Mouse (Mus musculus) limb, embryonic 15.5 days (tissue): ENCODE data around the gene Gm32742. TPM values are rescaled to one million over a fixed set of nuclear protein-coding genes. Genes with fewer than 3 reads are reported as not detected.

Experiments
- ATAC-seq: fragments of 200-750 bp; cut with Nextera tagmentation; 2 replicates; pipeline ENCODE4 v1.8.0; 2017; ENCODE audit warnings: low read depth, moderate TSS enrichment; ENCODE audit not compliant: insufficient number of reproducible peaks, low FRiP score, low TSS enrichment
- H3K27ac ChIP-seq: fragments of 300-500 bp; sonication (generic); 2 replicates; pipeline ENCODE4 v1.5.1; 2015; ENCODE audit warnings: moderate library complexity, mild to moderate bottlenecking, inconsistent platforms
- H3K27me3 ChIP-seq: fragments of 300-500 bp; sonication (generic); 2 replicates; pipeline ENCODE4 v1.6.1; 2015; ENCODE audit warnings: inconsistent platforms
- H3K36me3 ChIP-seq: fragments of 300-500 bp; sonication (generic); 2 replicates; pipeline ENCODE4 v1.6.1; 2015; ENCODE audit warnings: inconsistent platforms
- H3K4me1 ChIP-seq: fragments of 300-500 bp; sonication (generic); 2 replicates; pipeline ENCODE4 v1.6.1; 2015; ENCODE audit warnings: inconsistent platforms
- H3K4me2 ChIP-seq: fragments of 300-500 bp; sonication (generic); 2 replicates; pipeline ENCODE4 v1.6.1; 2015; ENCODE audit warnings: mild to moderate bottlenecking, inconsistent platforms
- H3K4me3 ChIP-seq: fragments of 300-500 bp; sonication (generic); 2 replicates; pipeline ENCODE4 v1.5.1; 2015; ENCODE audit warnings: mild to moderate bottlenecking, inconsistent platforms
- H3K9ac ChIP-seq: fragments of 300-500 bp; sonication (generic); 2 replicates; pipeline ENCODE4 v1.6.1; 2015; ENCODE audit warnings: inconsistent platforms
- H3K9me3 ChIP-seq: fragments of 300-500 bp; sonication (generic); 2 replicates; pipeline ENCODE4 v1.6.1; 2016; ENCODE audit warnings: inconsistent platforms
- WGBS: fragments of 180-500 bp; shearing (Covaris S2); methylation state at CpG from one replicate; pipeline ENCODE4 v1.1.7; 2015; 5-methylcytosine and 5-hydroxymethylcytosine counted together
- polyA plus RNA-seq: library from polyadenylated mRNA; unstranded; fragments of >200 nt; fragmentation: Nextera tagmentation; extraction: Ambion mirVana; gene quantifications from 2 replicates; pipeline ENCODE4 v1.2.1, GENCODE M21; 2015

Gene Gm32742
- polyA plus RNA-seq, 1 experiment from 2014 or later, result not detected

DNA sequence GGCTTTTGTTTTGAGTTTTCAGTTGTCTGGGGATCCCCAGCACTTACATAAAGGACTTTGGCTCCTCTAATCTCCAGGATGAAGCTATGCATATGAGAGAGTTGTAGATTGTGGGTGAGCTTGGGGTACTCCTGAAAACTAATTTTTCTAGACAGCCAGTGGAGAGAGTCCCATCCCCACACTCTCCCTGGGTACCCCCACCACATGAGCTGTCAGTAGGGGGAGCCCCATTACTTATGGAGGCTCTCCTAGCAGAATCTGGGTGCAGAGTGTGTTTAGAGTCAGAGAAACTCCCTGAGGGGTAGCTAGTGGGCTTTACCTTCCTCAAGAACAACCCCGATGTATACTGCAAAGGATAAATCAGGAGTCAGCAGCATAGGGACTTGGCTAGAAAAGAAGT, 13.0 kb upstream of the Gm32742 start:
- 88% methylated on average over 1 of the region's 1 CpGs for WGBS
- ATAC-seq, result no peak

DNA sequence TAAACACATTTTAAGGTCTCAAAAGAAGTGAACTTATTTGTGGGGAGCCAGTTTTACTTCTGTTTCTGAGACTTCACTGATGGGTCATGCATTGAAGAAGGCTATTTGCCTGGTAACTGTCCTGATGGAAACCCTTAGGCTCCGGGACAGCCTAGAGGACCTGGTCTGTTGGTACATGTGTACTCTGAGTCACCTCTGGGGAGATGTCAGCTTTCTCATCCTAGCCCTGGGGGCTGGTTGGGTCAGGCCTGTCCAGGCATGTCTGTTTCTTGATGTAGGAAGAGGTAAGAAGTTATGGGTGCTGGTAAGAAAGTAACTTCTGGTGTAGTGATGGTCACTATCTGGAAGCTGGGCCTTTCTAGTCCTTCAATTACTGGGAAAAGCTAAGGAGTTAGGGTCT, 10.4 kb upstream of the Gm32742 start:
- Histone ChIP-seq H3K4me1 (no peaks in the 10 kb centered on the region), H3K27ac (no peak overlapping the region), H3K4me2 (no peak overlapping the region), H3K9ac (no peak overlapping the region), H3K9me3 (no peaks in the 10 kb centered on the region), H3K27me3 (no peaks in the 10 kb centered on the region), H3K4me3 (no peak overlapping the region), H3K36me3 (no peaks in the 10 kb centered on the region)
- WGBS, result 70% methylated on average over 1 of the region's 1 CpGs
- no peak for ATAC-seq

More for the DNA sequence above, 13.0 kb upstream of the Gm32742 start:
- H3K9me3 ChIP-seq, result no peaks in the 10 kb centered on the region
- no peak overlapping the region for H3K4me3 ChIP-seq
- H3K4me2 ChIP-seq, result no peak overlapping the region
- no peaks in the 10 kb centered on the region for H3K27me3 ChIP-seq
- no peaks in the 10 kb centered on the region for H3K4me1 ChIP-seq
- H3K9ac ChIP-seq, result no peak overlapping the region
- H3K36me3 ChIP-seq, result no peaks in the 10 kb centered on the region
- H3K27ac ChIP-seq, result no peak overlapping the region

DNA sequence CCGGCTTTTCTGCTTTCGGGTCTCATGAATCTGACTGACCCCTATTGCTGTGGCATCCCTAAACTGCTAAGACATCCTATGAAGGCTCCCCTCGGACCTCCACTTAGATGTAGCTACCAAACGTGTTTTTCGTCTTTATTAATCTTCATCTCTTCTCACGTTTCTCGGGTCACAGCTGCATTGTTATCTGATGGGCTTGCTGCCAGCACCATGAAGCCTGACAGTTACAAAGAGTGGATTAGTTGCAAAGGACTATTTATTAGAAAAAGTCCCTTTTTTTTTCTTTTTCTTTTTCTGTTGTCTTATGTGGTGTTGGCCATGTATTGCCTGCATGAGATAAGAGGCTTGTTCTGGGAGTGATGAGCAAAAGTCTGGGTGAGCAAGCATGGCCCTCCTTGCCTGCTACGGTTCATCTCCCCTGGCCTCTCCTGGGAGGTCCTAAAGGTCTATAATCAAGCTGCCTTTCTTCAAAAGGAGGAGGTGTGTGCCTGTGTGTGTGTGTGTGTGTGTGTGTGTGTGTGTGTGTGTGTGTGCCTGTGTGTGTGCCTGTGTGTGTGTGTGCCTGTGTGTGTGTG, 9.7 kb upstream of the Gm32742 start:
- H3K9ac ChIP-seq, result no peak overlapping the region
- H3K9me3 ChIP-seq, result no peaks in the 10 kb centered on the region
- H3K4me2 ChIP-seq, result no peak overlapping the region
- no peak overlapping the region for H3K4me3 ChIP-seq
- 50% methylated on average over 8 of the region's 8 CpGs for WGBS
- no peak for ATAC-seq
- H3K36me3 ChIP-seq, result no peaks in the 10 kb centered on the region
- no peaks in the 10 kb centered on the region for H3K27me3 ChIP-seq
- H3K27ac ChIP-seq, result no peak overlapping the region
- no peaks in the 10 kb centered on the region for H3K4me1 ChIP-seq

DNA sequence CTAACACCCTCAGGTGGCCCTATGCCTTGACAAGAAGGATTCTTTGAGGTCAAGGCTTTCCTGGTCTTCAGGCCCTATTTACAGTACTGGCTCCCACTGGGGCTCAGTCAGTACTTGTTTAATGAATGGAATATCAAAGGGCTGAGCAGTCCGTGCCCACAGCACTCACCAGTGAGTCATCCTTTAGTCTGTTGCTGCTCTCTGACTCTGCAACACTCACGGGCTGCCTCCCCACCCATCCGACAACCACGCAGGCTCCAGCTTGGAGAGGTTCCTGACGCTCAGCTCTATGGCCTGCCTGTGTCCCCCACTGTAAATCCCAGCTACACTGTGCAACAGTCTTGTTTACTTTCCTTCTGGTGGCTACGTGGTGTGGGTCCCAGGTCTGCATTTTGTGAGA, 5.0 kb upstream of the Gm32742 start:
- Histone ChIP-seq H3K36me3 (no peaks in the 10 kb centered on the region), H3K4me2 (no peak overlapping the region), H3K27ac (no peak overlapping the region), H3K9ac (no peak overlapping the region), H3K9me3 (no peaks in the 10 kb centered on the region), H3K27me3 (no peaks in the 10 kb centered on the region), H3K4me3 (no peak overlapping the region), H3K4me1 (0 out of 2 replicates have a peak, but pooled peaks cover 4% of the 10 kb centered on the region)
- 65% methylated on average over 6 of the region's 6 CpGs for WGBS
- no peak for ATAC-seq

DNA sequence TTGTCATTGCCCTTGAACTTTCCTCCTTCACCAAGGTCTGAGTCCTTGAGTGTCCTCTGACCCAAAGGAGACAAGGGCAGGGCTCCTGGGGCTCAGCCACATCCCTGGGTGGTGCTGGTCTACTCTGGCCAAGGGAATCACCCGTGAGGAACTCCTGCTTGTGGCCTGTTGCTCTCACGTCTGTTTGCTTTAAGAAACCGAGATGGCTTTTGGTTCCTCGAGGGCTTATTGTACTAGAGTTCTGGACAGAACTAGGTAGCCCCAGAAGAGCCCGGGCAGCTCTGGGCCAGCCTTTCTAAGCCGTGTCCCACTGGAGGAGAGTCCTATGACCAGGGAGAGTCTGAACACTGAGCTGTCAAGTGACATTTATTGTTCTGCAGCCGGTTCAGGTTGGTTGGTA, 3.8 kb upstream of the Gm32742 start:
- Histone ChIP-seq H3K27me3 (no peaks in the 10 kb centered on the region), H3K4me2 (no peak overlapping the region), H3K4me3 (no peak overlapping the region), H3K4me1 (0 out of 2 replicates have a peak, but pooled peaks cover 4% of the 10 kb centered on the region), H3K36me3 (no peaks in the 10 kb centered on the region), H3K27ac (no peak overlapping the region), H3K9ac (no peak overlapping the region), H3K9me3 (no peaks in the 10 kb centered on the region)
- WGBS, result 81% methylated on average over 7 of the region's 7 CpGs
- no peak for ATAC-seq

DNA sequence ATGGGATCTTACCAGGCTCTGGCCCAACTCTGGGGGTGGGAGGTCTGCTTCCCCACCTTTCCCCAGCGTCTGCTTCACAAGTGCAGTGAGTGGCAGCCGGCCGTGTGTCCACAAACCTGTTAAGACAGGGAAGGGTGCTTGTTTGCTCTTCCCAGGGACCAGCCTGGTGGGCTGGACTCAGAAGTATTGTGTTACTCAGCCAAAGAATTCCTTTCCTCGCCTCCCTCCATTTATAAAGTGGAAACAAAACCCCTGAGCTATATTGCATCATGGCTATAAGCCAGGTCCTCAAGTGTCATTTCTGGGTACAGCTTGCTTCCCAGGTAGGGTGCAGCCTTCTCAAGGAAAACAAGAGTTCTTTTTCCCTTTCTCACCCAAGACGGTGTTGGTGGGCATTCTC, 3.4 kb upstream of the Gm32742 start:
- H3K9me3 ChIP-seq, result no peaks in the 10 kb centered on the region
- no peak for ATAC-seq
- H3K4me3 ChIP-seq, result no peak overlapping the region
- H3K27me3 ChIP-seq, result no peaks in the 10 kb centered on the region
- H3K36me3 ChIP-seq, result no peaks in the 10 kb centered on the region
- no peak overlapping the region for H3K27ac ChIP-seq
- H3K4me1 ChIP-seq, result 0 out of 2 replicates have a peak, but pooled peaks cover 4% of the 10 kb centered on the region
- WGBS, result 51% methylated on average over 5 of the region's 5 CpGs
- no peak overlapping the region for H3K4me2 ChIP-seq
- H3K9ac ChIP-seq, result no peak overlapping the region

DNA sequence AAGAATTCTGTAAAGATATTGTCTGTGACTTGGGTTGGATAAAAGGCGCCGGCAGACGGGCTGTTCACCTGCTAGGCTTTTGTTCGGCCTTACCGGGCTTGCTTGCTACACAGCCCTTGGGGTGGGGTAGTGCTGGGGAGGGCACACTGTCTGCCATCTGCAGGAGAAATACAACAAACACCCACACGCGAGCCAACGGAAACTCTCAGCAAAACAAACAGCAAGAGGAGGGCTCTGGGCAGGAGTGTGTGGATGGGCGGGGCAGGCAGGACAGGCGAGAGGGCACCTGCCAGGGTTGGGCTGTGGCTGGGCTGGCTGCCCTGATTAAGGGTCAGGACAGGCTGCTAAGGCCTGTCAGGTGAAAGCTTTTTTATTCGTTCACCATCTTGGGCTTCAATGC, 2.6 kb upstream of the Gm32742 start:
- Histone ChIP-seq H3K9me3 (no peaks in the 10 kb centered on the region), H3K36me3 (no peaks in the 10 kb centered on the region), H3K4me1 (0 out of 2 replicates have a peak, but pooled peaks cover 4% of the 10 kb centered on the region), H3K4me2 (no peak overlapping the region), H3K9ac (no peak overlapping the region), H3K27ac (no peak overlapping the region), H3K4me3 (no peak overlapping the region), H3K27me3 (no peaks in the 10 kb centered on the region)
- no peak for ATAC-seq
- 64% methylated on average over 11 of the region's 11 CpGs for WGBS

DNA sequence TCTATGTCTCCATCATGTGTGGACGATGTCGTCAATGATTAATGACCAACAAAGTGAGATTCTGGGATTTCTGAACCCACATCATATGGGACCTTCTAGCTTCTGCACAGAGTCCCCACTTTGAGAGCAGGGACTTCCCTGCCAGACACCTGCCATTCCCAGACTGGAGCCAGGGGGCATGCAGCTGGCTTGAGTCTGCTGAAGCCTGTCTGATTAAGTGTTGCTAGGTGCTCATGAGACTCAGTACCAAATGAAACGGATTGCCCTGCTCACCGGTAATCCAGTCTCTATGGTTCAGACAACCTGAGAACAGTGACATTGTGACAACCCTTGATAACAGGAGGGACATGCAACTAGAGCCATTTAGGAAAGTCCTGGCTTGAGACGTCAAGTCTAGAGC, 1.3 kb downstream of the Gm32742 start:
- no peak overlapping the region for H3K9ac ChIP-seq
- H3K4me1 ChIP-seq, result 0 out of 2 replicates have a peak, but pooled peaks cover 4% of the 10 kb centered on the region
- no peak overlapping the region for H3K4me3 ChIP-seq
- 74% methylated on average over 5 of the region's 5 CpGs for WGBS
- H3K36me3 ChIP-seq, result no peaks in the 10 kb centered on the region
- no peak overlapping the region for H3K27ac ChIP-seq
- H3K9me3 ChIP-seq, result no peaks in the 10 kb centered on the region
- peaks cover 22% of the 10 kb centered on the region for H3K27me3 ChIP-seq
- H3K4me2 ChIP-seq, result no peak overlapping the region
- no peak for ATAC-seq

DNA sequence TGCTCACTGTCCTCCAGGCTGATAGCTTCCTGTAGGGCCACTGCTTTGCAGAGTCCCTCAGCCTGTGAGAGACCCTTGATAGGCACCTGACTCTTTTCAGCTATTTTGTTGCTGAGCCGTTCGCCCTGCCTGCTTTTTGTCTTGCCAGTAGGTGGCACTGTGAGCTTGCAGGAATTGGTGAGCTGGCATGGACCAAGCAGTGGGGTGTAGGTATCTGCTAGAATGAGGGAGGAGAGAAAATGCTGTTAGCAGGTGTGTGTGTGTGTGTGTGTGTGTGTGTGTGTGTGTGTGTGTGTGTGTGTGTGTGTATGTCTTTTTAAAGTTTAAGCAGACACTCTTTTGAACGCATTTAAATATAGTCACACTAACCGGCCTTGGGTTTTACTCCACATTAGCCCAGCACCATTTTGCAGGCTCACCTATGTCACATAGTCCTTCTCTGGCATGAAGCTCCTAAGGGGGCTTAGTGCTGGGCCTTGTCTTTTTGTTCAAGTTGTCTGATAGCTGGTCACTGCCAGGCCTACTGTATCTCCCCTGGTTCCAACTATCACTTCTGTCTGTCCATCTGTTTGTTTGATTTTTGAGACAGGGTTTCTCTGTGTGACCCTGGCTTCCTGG, 3.4 kb downstream of the Gm32742 start:
- H3K4me2 ChIP-seq, result no peak overlapping the region
- H3K4me1 ChIP-seq, result no peaks in the 10 kb centered on the region
- WGBS, result 20% methylated on average over 4 of the region's 4 CpGs
- no peaks in the 10 kb centered on the region for H3K36me3 ChIP-seq
- no peaks in the 10 kb centered on the region for H3K9me3 ChIP-seq
- H3K27ac ChIP-seq, result no peak overlapping the region
- H3K9ac ChIP-seq, result no peak overlapping the region
- H3K27me3 ChIP-seq, result peaks cover 28% of the 10 kb centered on the region
- H3K4me3 ChIP-seq, result no peak overlapping the region
- ATAC-seq, result no peak

DNA sequence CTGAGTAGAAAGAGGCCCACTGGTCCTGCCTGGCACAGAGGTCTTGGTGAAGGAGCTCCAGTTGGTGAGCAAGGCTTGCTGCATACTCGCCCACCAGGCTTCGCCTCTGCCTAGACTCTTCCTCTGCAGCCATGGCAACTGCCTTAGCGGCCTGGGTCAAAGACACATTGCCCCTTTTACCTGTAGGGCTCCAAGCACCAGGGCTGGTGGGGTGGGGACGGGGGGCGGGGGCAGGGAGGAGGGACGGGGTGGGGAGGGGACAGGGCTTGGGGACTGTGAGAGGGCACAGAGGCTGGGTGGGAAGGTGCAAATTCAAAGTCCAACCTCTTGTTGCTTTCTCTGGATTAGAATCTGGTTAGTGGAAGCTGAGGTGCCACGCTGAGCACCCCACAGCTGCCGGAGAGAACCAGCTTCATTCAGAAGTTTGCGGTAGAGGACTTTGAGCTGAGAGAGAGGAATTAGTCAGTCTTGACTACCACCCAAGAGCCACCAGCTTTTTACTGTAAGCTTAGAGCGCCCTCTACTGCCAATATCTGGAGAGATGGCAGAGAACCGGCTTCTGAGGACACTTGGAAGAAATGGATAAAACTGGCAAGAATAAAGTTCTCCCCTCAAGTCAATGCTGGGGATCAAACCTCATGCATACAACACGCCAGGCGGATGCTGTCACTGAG, 13.1 kb downstream of the Gm32742 start:
- H3K9ac ChIP-seq, result no peak overlapping the region
- ATAC-seq, result no peak
- H3K4me2 ChIP-seq, result peak overlapping the region; percentile 36
- H3K27ac ChIP-seq, result no peak overlapping the region
- no peaks in the 10 kb centered on the region for H3K36me3 ChIP-seq
- 0 out of 2 replicates have a peak, but pooled peaks cover 5% of the 10 kb centered on the region for H3K27me3 ChIP-seq
- no peaks in the 10 kb centered on the region for H3K9me3 ChIP-seq
- WGBS, result 19% methylated on average over 13 of the region's 13 CpGs
- H3K4me1 ChIP-seq, result peaks cover 9% of the 10 kb centered on the region
- no peak overlapping the region; the same call in 1 of the 2 replicates for H3K4me3 ChIP-seq

DNA sequence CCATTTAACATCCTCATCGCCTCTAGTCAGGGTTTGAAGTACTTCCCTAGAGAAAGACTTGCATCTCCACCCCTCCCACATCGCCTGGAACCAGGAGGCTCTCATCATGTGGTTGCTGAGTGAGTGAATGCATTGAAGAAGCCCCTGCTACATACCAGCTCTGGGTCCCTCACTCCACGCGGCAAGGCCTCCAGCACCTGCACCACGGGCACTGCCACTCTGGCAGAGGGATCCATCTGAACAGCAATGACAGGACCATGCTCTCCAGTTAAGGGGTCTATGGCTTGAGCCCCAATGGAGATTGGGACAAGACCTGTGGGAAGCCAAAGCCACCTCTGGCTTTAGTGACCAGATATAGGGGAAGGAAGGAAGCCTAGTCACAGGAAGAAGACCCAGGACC, 18.0 kb downstream of the Gm32742 start:
- Histone ChIP-seq H3K4me3 (no peak overlapping the region), H3K27me3 (no peaks in the 10 kb centered on the region), H3K4me2 (no peak overlapping the region), H3K27ac (no peak overlapping the region), H3K36me3 (no peaks in the 10 kb centered on the region), H3K9me3 (no peaks in the 10 kb centered on the region), H3K9ac (no peak overlapping the region), H3K4me1 (peaks cover 22% of the 10 kb centered on the region)
- 76% methylated on average over 5 of the region's 5 CpGs for WGBS
- ATAC-seq, result no peak

DNA sequence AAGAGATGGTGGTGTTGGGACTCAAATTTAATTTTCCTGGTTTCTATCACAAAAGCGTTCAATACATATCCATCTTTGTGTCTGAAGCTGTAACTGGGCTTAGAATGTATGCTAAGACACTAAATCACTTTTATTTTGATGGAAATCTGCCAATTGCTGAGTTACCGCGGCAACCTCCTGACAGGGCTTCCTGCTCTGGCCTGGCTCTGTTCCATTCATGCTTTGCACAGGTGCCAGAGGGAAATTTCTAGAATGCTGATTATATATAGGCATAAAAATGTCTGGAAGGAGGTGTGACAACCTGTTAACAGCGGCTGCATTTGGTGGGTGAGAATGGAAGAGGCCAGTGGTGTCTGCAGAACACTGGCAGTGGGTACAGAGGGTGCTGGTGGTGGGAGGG, 18.8 kb downstream of the Gm32742 start:
- Histone ChIP-seq H3K4me3 (no peak overlapping the region), H3K27ac (no peak overlapping the region), H3K4me1 (peaks cover 19% of the 10 kb centered on the region), H3K36me3 (no peaks in the 10 kb centered on the region), H3K4me2 (no peak overlapping the region), H3K9me3 (no peaks in the 10 kb centered on the region), H3K27me3 (no peaks in the 10 kb centered on the region), H3K9ac (no peak overlapping the region)
- ATAC-seq, result no peak
- WGBS, result 17% methylated on average over 4 of the region's 4 CpGs
